Mouse (Mus musculus): ENCODE data around the gene Rhot2.

Gene Rhot2

DNA sequence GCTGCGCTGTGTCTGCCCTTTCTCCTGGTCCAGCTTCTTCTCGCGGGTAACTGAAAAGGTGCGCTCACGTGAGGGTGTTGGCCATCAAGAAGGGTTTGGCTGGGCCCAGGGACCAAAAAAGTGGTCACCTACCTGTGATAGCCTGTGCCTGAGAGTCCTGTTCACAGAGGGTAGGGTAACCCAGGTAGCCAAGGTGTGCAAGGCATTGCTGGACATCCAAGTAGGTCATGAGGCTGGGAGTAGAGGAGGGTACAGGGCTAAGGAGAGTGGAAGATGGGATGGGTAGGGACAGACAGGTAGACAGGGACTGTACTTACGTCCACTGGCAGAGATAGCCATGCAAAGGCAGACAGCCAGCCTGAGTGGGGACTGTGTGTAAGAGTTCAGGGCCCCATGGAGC lies 4.1 kb downstream of the Rhot2 start:
- DNase-seq, result no peak

DNA sequence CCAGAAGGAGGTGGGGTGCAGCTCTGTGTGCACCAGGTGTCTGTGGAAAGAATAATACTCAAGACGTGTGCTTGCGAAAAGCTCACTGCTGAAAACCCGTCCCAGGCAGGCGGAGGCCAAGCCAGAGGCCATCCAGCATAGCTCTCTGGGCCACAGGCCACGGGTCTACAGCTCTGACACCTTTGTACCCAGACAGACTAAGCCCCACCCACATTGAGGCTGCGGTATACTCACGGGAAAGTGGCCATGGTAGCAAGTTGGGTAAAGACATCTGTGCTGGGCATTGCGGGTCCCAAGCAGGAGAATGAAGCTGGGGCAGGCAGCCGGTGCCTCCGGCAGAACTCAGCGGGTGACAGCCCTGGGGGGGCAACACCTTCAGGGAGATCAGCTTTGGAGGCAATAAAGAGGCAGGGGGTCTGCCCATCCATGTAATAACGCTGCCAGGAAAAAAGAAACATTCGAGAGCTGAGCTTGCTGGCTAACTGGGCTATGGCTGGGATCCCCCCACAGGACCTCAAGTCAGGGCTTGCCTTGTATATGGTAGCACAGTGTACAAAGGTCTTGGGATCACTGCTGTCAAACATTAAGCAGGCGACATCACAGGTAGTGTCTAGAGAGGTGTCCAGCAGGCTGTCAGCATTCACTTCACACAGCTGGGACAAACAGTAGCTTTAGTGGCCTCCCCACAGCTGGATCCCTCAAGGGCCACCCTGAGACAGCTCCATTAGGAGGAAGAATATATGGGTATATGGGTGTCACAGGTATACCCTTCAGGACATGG lies 5.0 kb downstream of the Rhot2 start:
- no peak for DNase-seq

DNA sequence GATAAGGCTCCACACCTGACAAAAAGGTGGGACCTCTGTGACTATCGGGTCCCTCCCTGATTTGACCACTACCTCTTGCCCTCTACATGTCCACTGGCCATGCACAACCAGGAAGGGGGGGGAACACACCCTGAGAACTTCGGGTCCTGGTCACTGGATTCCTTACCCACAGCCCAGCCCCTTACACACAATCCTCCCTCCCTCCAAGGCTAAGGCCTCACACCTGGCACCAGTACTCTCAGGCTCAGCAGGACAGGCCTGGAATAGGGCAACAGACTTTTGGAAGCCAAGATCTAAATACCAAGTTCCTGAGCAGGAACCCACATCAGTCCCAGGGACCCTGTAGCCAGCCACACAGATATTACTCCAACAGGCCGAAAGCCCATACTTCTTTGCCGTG lies 5.7 kb downstream of the Rhot2 start:
- DNase-seq, result no peak

DNA sequence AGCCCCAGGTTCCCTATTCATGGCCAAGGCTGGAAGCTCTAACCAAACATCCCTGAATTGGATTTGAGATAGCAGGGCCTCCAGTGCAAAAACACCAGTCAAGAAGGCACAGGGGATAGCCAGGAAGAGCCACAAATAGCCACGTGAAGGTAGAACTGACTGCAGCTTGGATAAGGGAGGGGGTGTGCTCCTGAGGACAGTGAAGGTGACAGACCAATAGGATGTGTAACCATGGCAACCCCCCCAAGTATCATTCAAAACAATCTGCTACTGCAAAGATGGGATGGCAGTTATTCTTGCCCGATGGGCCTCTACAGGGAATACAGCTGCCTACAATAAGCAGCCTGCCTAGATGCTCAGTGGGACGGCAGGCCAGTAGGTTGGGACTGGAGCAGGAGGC lies 7.1 kb downstream of the Rhot2 start:
- no peak for DNase-seq

DNA sequence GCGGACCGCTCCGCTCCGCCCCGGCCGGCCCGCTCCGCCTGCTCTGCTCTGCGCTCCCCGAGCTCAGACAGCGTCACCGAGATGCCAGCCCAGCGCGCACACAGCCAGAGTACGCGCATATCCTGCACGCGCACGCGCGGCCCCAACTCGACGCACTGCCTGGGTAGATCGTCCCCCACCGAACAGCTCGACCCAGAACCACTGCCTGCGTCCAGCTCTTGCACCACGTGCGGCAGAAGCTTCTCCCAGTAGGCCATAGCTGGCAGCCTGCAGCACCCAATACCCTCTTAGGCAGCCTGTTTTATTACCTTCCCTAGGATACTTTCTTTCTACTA lies 7.6 kb downstream of the Rhot2 start, which contains the start of gene Rhbdl1:
Rhbdl1 (minus strand) TSS at position 220 of the 335 bp plus-strand sequence.
- peak; percentile 82 for DNase-seq

DNA sequence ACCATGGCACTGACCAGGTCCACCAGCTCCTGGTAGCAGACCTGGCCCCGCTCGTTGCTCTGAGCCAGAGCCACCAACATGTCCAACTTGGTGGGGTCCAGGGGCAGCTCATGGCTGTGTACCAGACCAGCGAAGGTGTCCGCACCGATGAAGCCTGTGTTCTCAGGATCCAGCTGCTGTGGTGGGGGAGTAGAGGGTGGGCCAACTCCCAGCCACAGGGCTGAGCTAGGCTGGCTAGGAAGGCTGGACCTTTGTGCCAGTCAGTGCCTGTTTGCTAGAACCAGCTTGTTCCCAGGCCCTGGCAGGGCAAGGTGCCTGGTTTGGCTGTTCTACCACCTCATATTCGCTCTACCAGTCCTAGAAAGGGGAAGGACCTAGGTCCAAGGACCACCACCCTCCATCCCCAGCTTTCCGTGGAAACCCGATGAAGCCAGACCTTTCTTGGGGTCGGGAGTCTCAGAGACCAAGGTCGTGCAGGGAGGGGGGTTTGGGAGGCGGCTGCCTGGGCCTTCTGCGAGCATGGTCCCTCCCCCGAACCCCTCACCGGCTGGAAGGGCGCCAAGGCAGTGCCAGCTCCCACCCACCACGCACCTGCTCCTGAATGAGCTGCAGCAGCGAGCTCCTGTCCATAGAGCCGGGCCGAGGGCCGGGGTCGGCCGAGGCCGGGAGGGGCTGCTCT lies 8.1 kb downstream of the Rhot2 start:
- peak; percentile 33 for DNase-seq

DNA sequence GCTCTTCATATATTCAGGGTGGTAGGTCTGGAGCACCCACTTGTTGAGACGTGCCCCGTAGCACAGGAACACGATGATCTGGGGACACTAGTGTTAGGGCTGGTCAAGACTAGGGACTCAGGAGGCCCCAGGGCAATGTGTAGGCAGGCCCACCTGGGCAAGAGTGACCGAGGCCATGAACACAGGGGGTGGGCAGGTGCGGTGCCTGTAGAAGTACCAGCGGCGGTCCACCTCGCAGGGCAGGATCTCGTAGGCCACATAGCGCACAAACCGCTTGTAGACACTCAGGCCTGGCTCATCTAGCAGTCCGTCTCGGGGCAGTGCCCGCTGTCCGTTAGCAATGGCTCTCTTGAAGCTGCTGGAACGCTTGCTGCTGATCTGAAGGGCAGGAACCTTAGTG lies 8.8 kb downstream of the Rhot2 start:
- DNase-seq, result no peak

DNA sequence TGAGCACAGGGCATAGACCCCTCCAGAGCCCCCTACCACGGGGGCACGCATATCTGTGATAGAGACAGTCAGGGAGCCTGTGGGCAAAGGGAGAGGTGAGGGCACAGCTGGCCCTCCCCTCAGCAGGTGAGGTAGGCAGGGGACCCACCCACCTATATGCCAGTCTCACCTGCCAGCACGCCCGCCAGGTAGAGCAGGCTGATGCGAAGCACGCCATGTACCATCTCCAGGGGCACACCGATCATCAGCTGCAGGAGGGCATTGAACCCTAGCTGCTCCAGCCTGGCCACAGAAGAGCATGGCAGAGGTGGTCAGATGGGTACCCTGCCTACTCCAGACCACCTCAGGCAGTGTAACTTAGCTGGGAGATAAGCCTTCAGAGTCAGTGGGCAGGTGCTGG lies 9.3 kb downstream of the Rhot2 start:
- DNase-seq, result no peak

DNA sequence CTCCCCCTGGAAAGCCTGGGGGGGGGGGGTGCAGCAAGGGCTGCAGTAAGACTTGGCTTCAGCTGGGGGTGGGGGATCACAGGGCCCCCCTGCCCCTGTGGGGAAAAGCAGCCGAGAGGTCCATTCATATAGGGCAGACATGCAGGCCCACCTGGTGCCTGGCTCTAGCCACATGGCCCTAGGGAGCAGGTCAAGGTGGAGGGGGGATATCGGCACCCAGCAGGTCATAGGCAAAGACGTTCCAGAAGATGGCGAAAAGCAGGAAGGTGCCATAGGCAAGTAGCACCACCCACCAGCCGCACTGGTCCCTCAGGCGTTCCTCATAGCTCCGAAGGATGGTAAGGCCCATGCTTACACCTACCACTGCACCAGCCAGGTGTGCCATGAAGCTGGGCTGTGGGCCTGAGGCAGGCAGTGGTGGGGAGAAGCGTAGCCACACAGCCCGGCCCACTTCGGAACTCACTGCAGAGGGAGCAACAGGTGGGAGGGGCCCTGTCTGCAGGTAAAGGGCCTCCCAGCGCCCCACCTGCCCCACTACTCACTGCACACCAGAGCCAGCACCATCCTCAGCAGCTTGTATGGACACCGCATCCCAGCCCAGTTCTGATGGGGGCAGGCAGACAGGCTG lies 9.9 kb downstream of the Rhot2 start:
- DNase-seq, result no peak

DNA sequence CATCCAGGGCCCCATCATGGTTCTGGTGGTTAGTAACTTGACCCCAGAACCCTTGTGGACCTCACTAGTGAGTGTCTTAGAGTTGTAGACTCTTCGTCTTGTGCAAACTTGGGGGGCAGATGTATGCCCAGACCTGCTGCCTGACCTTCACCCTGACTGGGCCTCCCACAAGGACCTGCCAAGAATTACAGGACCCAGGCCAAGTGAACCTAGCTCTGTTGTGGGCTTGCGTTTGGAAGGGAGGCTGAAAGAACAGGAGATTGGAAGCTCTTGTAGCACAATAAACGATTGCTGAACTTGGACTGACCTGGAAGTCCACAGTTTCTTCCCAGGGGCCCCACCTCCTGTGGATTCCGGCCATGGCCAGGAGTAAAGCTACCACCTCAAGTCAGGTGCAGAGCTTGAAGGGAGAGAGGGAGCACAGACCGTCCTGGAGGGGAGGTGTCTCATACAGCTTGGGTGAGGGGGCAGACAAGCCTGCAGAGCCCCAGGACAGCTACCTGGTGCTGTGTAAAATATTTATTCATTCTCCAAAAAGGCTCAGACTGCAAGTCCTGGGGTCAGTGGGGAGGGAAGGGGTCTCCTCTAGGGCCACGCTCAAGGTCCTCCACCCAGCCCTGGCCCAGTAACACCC lies 10.6 kb downstream of the Rhot2 start:
- DNase-seq, result peak; percentile 35

DNA sequence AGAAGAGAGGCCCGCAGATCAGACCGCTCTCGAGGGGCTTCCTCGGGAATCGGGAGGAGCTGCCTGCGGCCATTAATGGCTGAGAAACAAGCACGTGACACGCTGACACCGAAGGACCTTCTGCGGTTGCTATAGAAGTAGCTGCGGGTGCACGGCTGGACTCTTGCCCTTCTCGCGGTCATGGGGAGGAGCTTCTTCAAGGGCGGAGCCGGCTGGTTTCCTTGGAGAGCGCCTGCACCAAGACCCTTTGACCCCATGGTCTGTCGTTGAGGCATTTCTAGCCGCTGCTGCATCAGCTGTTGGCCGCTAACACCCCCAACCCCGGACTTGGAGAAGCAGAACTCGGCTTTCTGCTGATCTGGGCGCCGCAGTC lies 11.4 kb downstream of the Rhot2 start, which contains the start of gene Stub1:
Stub1 (minus strand) TSS at position 114 of the 373 bp plus-strand sequence.
- peak; percentile 96 for DNase-seq

DNA sequence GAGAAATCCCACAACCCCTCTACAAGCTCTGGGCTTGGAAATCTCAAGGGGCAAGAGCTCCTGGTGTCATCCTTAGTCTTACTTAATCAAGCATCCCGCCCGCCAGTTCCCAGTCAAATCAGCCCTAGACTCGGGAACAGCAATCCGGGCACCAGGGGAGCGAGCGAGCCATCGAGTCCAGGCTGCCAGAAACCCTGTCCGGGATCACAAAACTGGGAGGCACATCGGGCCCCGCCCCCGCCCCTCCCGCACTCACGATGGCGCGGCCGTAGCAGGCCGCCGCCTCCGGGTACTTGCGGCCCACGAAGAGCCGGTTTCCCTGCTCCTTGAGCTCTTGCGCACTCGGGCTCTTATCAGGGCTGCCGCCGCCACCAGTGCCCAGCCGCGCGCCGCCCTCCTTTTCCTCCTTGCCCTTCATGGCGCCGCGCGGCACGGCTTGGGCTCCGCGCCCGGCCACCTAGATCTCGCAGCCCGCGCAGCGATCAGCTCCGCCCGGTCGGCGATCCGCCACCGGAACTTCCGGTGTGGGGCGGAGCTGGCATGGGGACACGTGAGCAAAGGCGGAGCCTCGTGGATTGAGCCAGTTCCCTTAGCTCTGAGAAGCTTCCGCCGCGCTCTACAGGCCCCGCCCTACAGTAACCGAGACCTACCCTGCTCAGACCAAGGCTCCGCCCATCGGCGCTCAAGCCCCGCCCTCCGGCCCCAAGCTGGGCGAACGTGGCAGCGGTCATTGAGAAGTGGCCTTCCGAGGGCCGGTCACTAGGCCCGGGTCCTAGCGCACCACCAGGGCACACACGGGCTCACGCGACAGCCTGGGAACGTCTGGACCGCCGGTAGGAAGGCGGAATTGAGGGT lies 12.0 kb downstream of the Rhot2 start:
- DNase-seq, result peak; percentile 100

DNA sequence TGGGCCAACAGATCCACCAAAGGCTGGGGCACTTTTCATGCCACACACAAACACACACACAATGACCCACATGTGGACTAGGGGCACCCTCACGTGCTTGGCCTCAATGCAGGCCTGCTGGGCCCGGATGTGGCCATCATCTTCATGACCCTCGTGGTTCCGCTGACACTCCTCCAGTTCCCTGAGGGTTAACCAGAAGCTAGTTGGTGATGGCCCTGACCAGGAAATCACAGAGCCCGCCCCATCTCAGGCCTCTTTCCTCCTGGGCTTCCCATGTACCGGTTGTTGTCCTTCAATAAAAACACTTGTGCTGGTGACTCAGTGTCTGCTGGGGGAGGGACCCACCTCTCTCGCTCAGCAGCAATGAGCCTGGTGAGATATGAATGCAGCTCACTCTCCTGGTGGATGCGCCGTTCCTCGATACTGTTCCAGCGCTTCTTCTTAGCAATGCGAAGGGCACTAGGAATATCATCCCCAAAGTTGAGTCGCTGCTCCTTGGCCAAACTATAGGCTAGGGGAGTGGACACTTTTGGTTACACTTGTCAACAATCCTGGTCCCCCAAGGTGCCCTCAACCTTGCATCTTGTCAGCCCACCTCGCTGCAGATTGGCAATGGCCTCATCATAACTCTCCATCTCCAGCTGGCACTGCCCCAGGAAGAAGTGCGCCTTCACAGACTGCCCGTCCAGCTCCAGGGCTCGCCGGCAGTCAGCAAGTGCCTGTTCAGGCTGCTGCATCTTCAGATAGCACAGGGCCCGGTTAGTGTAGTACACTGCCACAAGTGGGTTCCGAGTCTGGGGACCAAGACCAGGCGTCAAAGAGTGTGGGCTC lies 13.0 kb downstream of the Rhot2 start:
- DNase-seq, result peak; percentile 42

DNA sequence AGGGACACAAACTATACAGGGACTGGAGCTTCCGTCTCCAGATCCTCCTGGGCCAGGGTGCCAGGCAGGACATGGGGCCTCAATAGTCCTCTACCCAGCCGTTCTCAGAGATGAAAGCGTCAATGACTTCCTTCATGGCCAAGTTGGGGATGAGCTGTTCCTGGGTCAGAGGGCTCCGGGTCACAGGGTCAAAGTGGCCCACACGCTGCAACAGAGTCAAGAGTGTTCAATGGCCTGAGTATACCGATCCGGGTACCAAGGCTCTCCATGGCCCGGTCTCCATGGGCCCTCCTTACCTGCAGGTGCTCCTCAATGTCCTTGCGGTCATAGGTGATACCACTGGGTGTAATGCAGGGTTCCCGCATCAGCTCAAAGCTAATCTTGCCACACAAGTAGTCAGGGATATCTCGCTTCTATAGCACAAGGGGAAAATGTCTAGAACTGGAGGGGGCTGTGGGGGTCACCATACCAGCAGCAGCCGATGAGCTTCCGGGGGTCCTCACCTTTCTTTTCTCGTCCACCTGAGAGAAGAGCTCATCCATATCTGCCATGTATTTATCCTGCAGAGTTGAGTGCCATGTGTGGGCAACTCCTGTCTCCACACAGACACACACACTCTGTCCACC lies 13.7 kb downstream of the Rhot2 start:
- DNase-seq, result no peak

DNA sequence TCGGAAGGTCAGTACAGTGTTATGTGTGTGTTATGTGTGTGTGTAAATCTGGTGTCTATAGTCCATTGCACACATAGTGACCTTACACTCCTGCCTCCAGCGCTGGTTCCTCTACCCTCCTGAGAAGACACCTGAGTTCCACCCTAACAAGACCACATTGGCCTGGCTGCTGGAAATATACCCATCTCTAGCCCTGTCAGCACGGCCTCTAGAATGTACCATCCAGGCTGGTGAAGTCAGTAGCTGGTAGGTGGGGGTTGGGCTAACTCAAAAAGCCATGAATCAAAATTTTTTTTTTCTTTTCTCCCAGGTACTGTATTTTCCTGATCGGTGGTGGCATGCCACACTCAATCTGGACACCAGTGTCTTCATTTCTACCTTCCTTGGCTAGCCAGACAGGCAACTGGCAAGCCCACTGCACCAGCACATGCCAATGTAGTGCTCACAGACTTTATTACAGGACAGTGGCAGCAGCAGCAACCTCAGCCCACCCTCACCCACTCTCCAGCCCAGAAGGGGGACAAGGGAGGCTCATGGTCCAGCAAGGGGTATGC lies 14.4 kb downstream of the Rhot2 start:
- no peak for DNase-seq

DNA sequence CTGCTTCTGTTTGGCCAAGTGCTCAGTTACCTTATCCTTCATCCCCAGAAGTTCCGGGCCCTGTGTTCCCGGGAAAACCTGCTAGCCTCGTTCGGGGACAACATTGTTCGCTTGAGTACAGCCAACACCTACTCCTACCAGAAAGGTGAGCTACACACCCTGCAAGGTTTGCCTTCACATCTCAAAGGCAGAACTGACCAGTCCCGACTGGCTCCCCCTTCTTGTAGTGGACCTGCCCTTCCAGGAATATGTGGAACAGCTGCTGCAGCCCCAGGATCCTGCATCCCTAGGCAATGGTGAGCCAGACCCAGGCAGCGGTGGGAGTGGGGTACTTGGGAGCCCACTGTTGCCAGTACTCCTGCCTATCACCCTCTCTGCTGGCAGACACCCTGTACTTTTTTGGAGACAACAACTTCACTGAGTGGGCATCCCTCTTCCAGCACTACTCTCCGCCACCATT lies 15.1 kb downstream of the Rhot2 start:
- DNase-seq, result no peak

DNA sequence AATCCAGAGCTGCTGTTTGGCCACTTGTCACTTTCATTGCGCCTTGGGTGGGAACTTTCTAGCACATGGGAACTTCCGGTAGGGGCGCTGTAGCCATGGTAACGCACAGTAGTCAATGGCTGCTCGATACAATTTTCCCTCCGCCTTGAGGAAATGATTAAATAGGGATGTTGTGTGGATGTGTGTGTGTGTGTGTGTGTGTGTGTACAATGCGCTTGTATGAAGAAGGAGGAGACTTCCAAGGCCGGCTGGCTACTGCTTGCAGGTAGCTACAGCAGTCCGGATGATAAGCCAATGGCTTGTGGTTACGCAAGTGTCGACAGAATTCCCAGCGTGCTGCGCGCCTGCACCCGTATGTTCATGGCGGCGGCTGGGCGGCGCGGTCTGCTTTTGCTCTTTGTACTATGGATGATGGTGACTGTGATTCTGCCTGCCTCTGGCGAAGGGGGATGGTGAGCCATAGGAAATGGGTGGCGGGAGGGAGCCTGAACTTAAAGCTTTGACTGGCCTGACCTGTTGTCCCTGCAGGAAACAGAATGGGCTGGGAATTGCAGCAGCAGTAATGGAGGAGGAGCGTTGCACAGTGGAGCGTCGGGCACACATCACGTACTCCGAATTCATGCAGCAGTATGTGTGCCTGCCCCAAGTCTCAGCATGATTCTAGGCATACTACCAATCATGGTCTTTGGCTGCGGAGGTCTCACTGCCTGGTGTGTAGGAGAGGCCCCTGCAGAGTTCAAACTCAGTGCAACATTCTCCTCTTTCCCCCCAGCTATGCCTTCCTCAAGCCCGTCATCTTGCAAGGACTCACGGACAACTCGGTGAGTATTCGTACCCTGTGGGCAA lies 15.7 kb downstream of the Rhot2 start, which contains the start of gene Jmjd8:
Jmjd8 (plus strand) TSS at position 156 of the 846 bp plus-strand sequence.
- DNase-seq, result peak; percentile 81

DNA sequence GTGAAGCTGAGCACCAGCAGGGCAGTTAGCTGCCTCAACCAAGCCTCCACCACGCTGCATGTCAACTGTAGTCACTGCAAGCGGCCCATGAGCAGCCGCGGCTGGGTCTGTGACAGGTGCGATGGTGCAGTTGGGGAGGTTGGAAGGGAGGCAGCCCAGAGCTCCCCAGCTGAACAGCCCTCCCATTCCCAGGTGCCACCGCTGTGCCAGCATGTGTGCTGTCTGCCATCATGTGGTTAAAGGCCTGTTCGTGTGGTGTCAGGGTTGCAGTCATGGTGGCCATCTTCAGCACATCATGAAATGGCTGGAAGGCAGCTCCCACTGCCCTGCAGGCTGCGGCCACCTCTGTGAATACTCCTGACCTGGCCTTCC lies 16.4 kb downstream of the Rhot2 start:
- peak; percentile 17 for DNase-seq

DNA sequence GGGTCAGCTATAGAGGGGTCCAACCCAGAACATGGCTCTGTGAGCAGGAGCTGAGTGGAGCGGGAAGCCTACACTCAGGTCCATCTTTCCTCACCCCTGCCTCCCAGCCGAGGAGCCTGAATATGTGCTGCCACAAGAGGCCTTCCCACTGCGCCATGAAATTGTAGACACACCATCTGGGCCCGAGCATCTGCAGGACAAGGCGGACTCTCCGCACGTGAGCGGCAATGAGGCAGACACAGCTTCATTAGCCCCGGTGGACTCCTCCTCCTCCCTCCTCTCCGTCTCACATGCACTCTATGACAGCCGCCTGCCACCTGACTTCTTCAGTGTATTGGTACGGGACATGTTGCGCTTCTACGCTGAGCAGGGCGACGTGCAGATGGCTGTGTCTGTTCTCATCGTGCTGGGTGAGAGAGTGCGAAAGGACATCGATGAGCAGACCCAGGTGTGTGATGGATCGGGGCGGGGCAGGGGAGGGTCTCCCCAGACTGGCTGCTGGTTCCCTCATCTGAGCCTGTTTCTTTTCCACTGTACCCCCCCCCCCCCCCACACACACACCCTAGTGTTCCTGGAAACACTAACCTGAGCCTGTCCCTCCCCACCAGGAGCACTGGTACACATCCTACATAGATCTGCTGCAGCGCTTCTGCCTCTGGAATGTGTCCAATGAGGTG lies 17.0 kb downstream of the Rhot2 start:
- DNase-seq, result no peak

Measured in lung, postnatal 10 days (tissue).